Mouse (Mus musculus) CH12.LX (cell line): Measurements from ENCODE around the gene Nipsnap3a. TPM values are rescaled to one million over a fixed set of nuclear protein-coding genes. Genes with fewer than 3 reads are reported as not detected.

Experiments
- DNase-seq: peaks from one replicate; pipeline ENCODE4 v3.0.0-alpha.2; 2013; ENCODE audit errors: extremely low read depth
- H3K27ac ChIP-seq: 2 replicates; pipeline ENCODE4 v1.5.1; 2012; ENCODE audit warnings: low read depth, mild to moderate bottlenecking, control low read depth, moderate library complexity; ENCODE audit not compliant: insufficient read depth
- H3K27me3 ChIP-seq: replicated peaks from 2 replicates; pipeline ENCODE3; 2012; ENCODE audit warnings: inconsistent platforms
- H3K36me3 ChIP-seq, 2 experiments: replicated peaks in 1 of 2; 2 replicates each; pipeline versions ENCODE3 to v1.6.1; 2012; ENCODE audit warnings: inconsistent platforms in 1 of 2, low read length in 1 of 2, mild to moderate bottlenecking in 1 of 2, mixed read lengths in 1 of 2, moderate library complexity in 1 of 2; ENCODE audit not compliant: control insufficient read depth in 1 of 2, insufficient read depth in 1 of 2
- H3K4me1 ChIP-seq, 2 experiments: 2 replicates each; pipeline ENCODE4 v1.6.1; 2012; ENCODE audit warnings: inconsistent platforms in 1 of 2, moderate library complexity in 1 of 2; ENCODE audit not compliant: insufficient read depth in 2 of 2, control insufficient read depth in 1 of 2
- H3K4me2 ChIP-seq: 2 replicates; pipeline ENCODE4 v1.6.1; 2012; ENCODE audit warnings: low read depth, mild to moderate bottlenecking, control low read depth; ENCODE audit not compliant: poor library complexity, insufficient read depth, severe bottlenecking
- H3K4me3 ChIP-seq, 3 experiments: fragments of 150-350 bp in 1 of 3; sonication (generic) in 1 of 3; replicated peaks in 1 of 3; 2 replicates each; pipeline versions ENCODE3 to v1.5.1; 2011 to 2012; ENCODE audit warnings: low read depth in 2 of 3, low read length in 2 of 3, mild to moderate bottlenecking in 2 of 3, moderate library complexity in 2 of 3, control low read depth in 1 of 3, improper control_type of control experiment in 1 of 3, inconsistent platforms in 1 of 3, mixed read lengths in 1 of 3; ENCODE audit not compliant: poor library complexity in 1 of 3
- H3K79me2 ChIP-seq: replicated peaks from 2 replicates; pipeline ENCODE4 v1.6.1; 2012; ENCODE audit warnings: mild to moderate bottlenecking, moderate library complexity; ENCODE audit not compliant: control insufficient read depth, poor library complexity, insufficient read depth, severe bottlenecking; ENCODE audit errors: extremely low read depth
- H3K9ac ChIP-seq: 2 replicates; pipeline ENCODE4 v1.6.1; 2012; ENCODE audit warnings: low read depth, mild to moderate bottlenecking, control low read depth, moderate library complexity; ENCODE audit not compliant: insufficient read depth
- H3K9me3 ChIP-seq: replicated peaks from 2 replicates; pipeline ENCODE3; 2012; ENCODE audit warnings: low read length, inconsistent platforms, mixed read lengths
- CHD2 ChIP-seq: IDR thresholded peaks from 2 replicates; pipeline ENCODE4 v1.6.1; 2011; ENCODE audit warnings: low read length, improper control_type of control experiment
- CTCF ChIP-seq, 2 experiments: IDR thresholded peaks in 1 of 2; conservative IDR thresholded peaks in 1 of 2; 2 replicates each; pipeline ENCODE4 v1.5.1; 2011 to 2012; ENCODE audit warnings: low read depth in 2 of 2, low read length in 2 of 2, improper control_type of control experiment in 1 of 2, inconsistent platforms in 1 of 2, mild to moderate bottlenecking in 1 of 2, moderate library complexity in 1 of 2
- EP300 ChIP-seq: IDR thresholded peaks from 2 replicates; pipeline ENCODE4 v1.6.1; 2011; ENCODE audit warnings: low read length, improper control_type of control experiment
- ETS1 ChIP-seq: conservative IDR thresholded peaks from 2 replicates; pipeline ENCODE4 v1.6.1; 2012; ENCODE audit warnings: low read depth, mild to moderate bottlenecking, inconsistent platforms, low read length, improper control_type of control experiment, moderate library complexity
- GABPA ChIP-seq: IDR thresholded peaks from 2 replicates; pipeline ENCODE4 v1.6.1; 2012; ENCODE audit warnings: low read depth, low read length, improper control_type of control experiment, inconsistent platforms; ENCODE audit not compliant: insufficient replicate concordance
- HCFC1 ChIP-seq: IDR thresholded peaks from 2 replicates; pipeline ENCODE4 v1.6.1; 2012; ENCODE audit warnings: low read depth, mild to moderate bottlenecking, inconsistent platforms, low read length, improper control_type of control experiment
- IRF4 ChIP-seq: IDR thresholded peaks from 2 replicates; pipeline ENCODE4 v1.6.1; 2014; ENCODE audit warnings: low read depth, mild to moderate bottlenecking, inconsistent platforms, low read length, improper control_type of control experiment
- JUND ChIP-seq: conservative IDR thresholded peaks from 2 replicates; pipeline ENCODE4 v1.6.1; 2011; ENCODE audit warnings: low read depth, low read length, improper control_type of control experiment
- KAT2A ChIP-seq: IDR thresholded peaks from 2 replicates; pipeline ENCODE4 v1.6.1; 2012; ENCODE audit warnings: low read length, improper control_type of control experiment, inconsistent platforms; ENCODE audit not compliant: insufficient replicate concordance
- MAFK ChIP-seq: IDR thresholded peaks from 2 replicates; pipeline ENCODE4 v1.6.1; 2011; ENCODE audit warnings: low read length, improper control_type of control experiment; ENCODE audit not compliant: insufficient replicate concordance
- MYC ChIP-seq: IDR thresholded peaks from 2 replicates; pipeline ENCODE4 v1.6.1; 2011; ENCODE audit warnings: low read depth, mild to moderate bottlenecking, improper control_type of control experiment, low read length
- NELFE ChIP-seq: IDR thresholded peaks from 2 replicates; pipeline ENCODE4 v1.6.1; 2011; ENCODE audit warnings: low read depth, low read length, improper control_type of control experiment
- PAX5 ChIP-seq: IDR thresholded peaks from 2 replicates; pipeline ENCODE4 v1.6.1; 2012; ENCODE audit warnings: low read length, inconsistent platforms, mixed read lengths
- POLR2A ChIP-seq: IDR thresholded peaks from 2 replicates; pipeline ENCODE4 v1.6.1; 2011; ENCODE audit warnings: low read depth, mild to moderate bottlenecking, improper control_type of control experiment, low read length
- POLR2AphosphoS2 ChIP-seq: IDR thresholded peaks from 2 replicates; pipeline ENCODE4 v1.6.1; 2011; ENCODE audit warnings: low read depth, low read length, improper control_type of control experiment
- RAD21 ChIP-seq: IDR thresholded peaks from 2 replicates; pipeline ENCODE4 v1.6.1; 2011; ENCODE audit warnings: low read depth, mild to moderate bottlenecking, low read length, improper control_type of control experiment, moderate library complexity
- SIN3A ChIP-seq: IDR thresholded peaks from 2 replicates; pipeline ENCODE4 v1.6.1; 2012; ENCODE audit warnings: low read length, improper control_type of control experiment, inconsistent platforms
- SMC3 ChIP-seq: IDR thresholded peaks from 2 replicates; pipeline ENCODE4 v1.6.1; 2011; ENCODE audit warnings: low read depth, low read length, improper control_type of control experiment
- TCF12 ChIP-seq: IDR thresholded peaks from 2 replicates; pipeline ENCODE4 v1.6.1; 2014; ENCODE audit warnings: low read depth, mild to moderate bottlenecking, inconsistent platforms, low read length, improper control_type of control experiment
- UBTF ChIP-seq: IDR thresholded peaks from 2 replicates; pipeline ENCODE4 v1.6.1; 2012; ENCODE audit warnings: low read depth, mild to moderate bottlenecking, inconsistent platforms, low read length, improper control_type of control experiment, moderate library complexity
- ZKSCAN1 ChIP-seq: IDR thresholded peaks from 2 replicates; pipeline ENCODE4 v1.6.1; 2012; ENCODE audit warnings: low read depth, inconsistent platforms, low read length, improper control_type of control experiment, borderline replicate concordance
- dilution Hi-C: fragments of 300-500 bp; cut with MboI; formaldehyde crosslinking; loops from 2 replicates; pipeline ENCODE4 v1.14.3; 2020; ENCODE audit warnings: low sequenced_read_pairs; ENCODE audit not compliant: extremely low pct_unique_long_range_greater_than_20kb, extremely low pct_ligation_motif_present
- in situ Hi-C: fragments of 300-500 bp; cut with MboI; formaldehyde crosslinking; loops from 3 replicates; pipeline ENCODE4 v1.14.3; 2019; ENCODE audit warnings: low sequenced_read_pairs, low pct_ligation_motif_present, low pct_unique_long_range_greater_than_20kb, mixed read lengths
- polyA plus RNA-seq: library from polyadenylated mRNA; unstranded; fragments of >175 nt; gene quantifications from 2 replicates; pipeline ENCODE4 v1.2.1, GENCODE M21; 2012; ENCODE audit warnings: low read depth; ENCODE audit not compliant: insufficient read length
- total RNA-seq, 2 experiments: library from RNA; depleted of rRNA; stranded (reverse); fragments of 300-350 nt in 1 of 2; fragments of >200 nt in 1 of 2; gene quantifications; 2 replicates each; pipeline ENCODE4 v1.2.3; 2012 to 2014

Nipsnap3a gene
- total and polyA plus RNA-seq, 3 experiments, result not detected

- in situ Hi-C loops (no loop called here), dilution Hi-C loops (no loop called here)
- no peaks in the 10 kb centered on the region for H3K9me3 ChIP-seq
Observed at GRCm38 (mm10) chr4:53027811-53028210, 38.7 kb downstream of the Nipsnap3a start.

GRCm38 (mm10) chr4:53030326-53030948 is 41.4 kb downstream of the Nipsnap3a start:
- Histone ChIP-seq H3K4me3 (no peak overlapping the region), H3K79me2 (no peaks in the 10 kb centered on the region), H3K9ac (no peak overlapping the region), H3K9me3 (no peaks in the 10 kb centered on the region), H3K36me3 (no peaks in the 10 kb centered on the region), H3K4me2 (no peak overlapping the region; the same call in 1 of the 2 replicates), H3K4me1 (no peaks in the 10 kb centered on the region)
- peak; percentile 35 for DNase-seq
- in situ Hi-C loops, result no loop called here
- no peak for TF ChIP-seq POLR2A
- no peak for TF ChIP-seq MYC
- peak; percentile 58 for TF ChIP-seq SMC3
- peak; percentile 75 for TF ChIP-seq RAD21
- TF ChIP-seq ETS1, result no peak
- TF ChIP-seq CTCF (conservative IDR thresholded peaks at IDR 0.05 in 1 of 2, IDR thresholded peaks at IDR 0.05 in 1 of 2; ENCODE audit: low read depth in 2 of 2, low read length in 2 of 2), result peak in 1 of 2 experiments; percentile 71; a peak in 2 of 4 replicates
- no peak for TF ChIP-seq PAX5
- TF ChIP-seq NELFE, result no peak
- TF ChIP-seq, all 38 proteins: peak for 3
- dilution Hi-C loops, result no loop called here
- H3K27me3 ChIP-seq, result no peaks in the 10 kb centered on the region
- H3K27ac ChIP-seq, result no peak overlapping the region

More at GRCm38 (mm10) chr4:53027811-53028210, 38.7 kb downstream of the Nipsnap3a start:
- H3K4me2 ChIP-seq, result no peak overlapping the region
- H3K79me2 ChIP-seq, result no peaks in the 10 kb centered on the region
- H3K36me3 ChIP-seq, result peaks cover 9 to 16% of the 10 kb centered on the region in 2 experiments
- no peak overlapping the region for H3K4me3 ChIP-seq
- no peaks in the 10 kb centered on the region for H3K27me3 ChIP-seq
- no peaks in the 10 kb centered on the region for H3K4me1 ChIP-seq
- TF ChIP-seq IRF4 (no peak), TCF12 (no peak), POLR2AphosphoS2 (no peak), PAX5 (no peak), RAD21 (no peak), GABPA (no peak), NELFE (no peak), SIN3A (no peak), HCFC1 (no peak), ZKSCAN1 (no peak), SMC3 (no peak), EP300 (no peak), UBTF (no peak), JUND (no peak), POLR2A (no peak), CHD2 (no peak), KAT2A (no peak), MAFK (no peak), MYC (no peak)
- TF ChIP-seq, all 38 proteins: peak for 0
- DNase-seq, result no peak
- no peak overlapping the region for H3K27ac ChIP-seq
- no peak overlapping the region for H3K9ac ChIP-seq
